Mouse (Mus musculus): Measurements from ENCODE around the gene Tubgcp6. TPM values are rescaled to one million over a fixed set of nuclear protein-coding genes. Genes with fewer than 3 reads are reported as not detected.
A peak's percentile ranks its signal among the peaks of the same experiment; 100 is the strongest.

Tubgcp6 gene
- polyA plus RNA-seq, 1 experiment from 2014 or later = 11.3 TPM

DNA sequence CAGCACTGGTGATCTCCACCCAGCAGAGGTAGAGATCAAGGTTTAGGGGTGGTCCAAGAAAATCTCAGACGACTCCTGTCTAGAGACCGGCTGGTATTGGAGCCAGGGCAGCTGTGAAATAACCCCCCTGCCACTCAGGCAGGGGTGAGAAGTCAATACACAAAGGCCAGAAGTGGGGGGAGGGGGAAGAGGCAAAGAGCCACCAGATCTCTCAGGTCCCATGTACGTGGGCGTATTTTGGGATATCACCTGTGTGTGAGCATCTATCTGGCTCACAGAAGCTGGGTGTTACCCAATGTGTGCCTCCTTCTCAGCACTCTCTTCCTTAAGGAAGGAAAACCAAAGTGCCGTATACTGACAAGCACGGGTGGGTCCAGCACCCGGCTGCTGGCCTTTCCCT lies 59.9 kb downstream of the Tubgcp6 start:
- WGBS = 78% methylated on average over 7 of the region's 7 CpGs
- Histone ChIP-seq H3K27ac (replicated peaks in 1 of 2; ENCODE audit: control insufficient read depth in 1 of 2, insufficient read depth in 1 of 2, low read depth in 2 of 2, low read length in 2 of 2) (no peak overlapping the region), H3K27me3 (ENCODE audit: control insufficient read depth, insufficient read depth, low read length) (peaks cover 54% of the 10 kb centered on the region), H3K9ac (ENCODE audit: low read length) (no peak overlapping the region), H3K4me3 (ENCODE audit: control insufficient read depth in 1 of 2, insufficient read depth in 1 of 2, low read depth in 1 of 2, low read length in 2 of 2) (no peak overlapping the region), H3K9me3 (ENCODE audit: control insufficient read depth, low read length) (no peaks in the 10 kb centered on the region), H3K4me2 (ENCODE audit: low read length) (no peak overlapping the region), H3K36me3 (ENCODE audit: control insufficient read depth, insufficient read depth, low read length) (no peaks in the 10 kb centered on the region), H3K4me1 (ENCODE audit: control insufficient read depth in 2 of 2, insufficient read depth in 2 of 2, low read length in 2 of 2) (peaks cover 8 to 13% of the 10 kb centered on the region in 2 experiments; a peak in 3 of 4 replicates)
- no peak for ATAC-seq (ENCODE audit: insufficient number of reproducible peaks, insufficient read depth, low FRiP score, low read depth)

DNA sequence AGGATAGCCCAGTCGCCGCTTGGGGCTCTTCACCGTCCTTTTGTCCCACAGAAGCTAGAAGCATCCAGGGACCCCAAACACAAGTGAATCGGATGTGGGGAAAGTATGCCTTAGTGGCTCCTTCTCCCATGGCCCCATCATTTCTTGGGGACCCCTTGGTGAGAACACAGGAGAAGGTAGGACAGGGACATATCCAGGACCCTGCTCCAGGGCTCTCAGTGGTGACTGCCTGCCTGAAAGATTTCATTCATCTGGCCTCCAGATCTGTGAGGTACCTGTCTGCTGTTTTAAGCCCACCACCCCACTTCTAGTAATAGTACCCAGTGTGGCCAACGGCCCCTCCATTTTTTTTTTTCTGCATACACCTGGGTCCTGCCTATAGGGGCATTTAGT lies 60.4 kb downstream of the Tubgcp6 start:
- Histone ChIP-seq H3K4me3 (ENCODE audit: control insufficient read depth in 1 of 2, insufficient read depth in 1 of 2, low read depth in 1 of 2, low read length in 2 of 2) (no peak overlapping the region), H3K9ac (ENCODE audit: low read length) (no peak overlapping the region), H3K36me3 (ENCODE audit: control insufficient read depth, insufficient read depth, low read length) (no peaks in the 10 kb centered on the region), H3K4me1 (ENCODE audit: control insufficient read depth in 2 of 2, insufficient read depth in 2 of 2, low read length in 2 of 2) (peaks cover 8 to 9% of the 10 kb centered on the region in 2 experiments; a peak in 3 of 4 replicates), H3K27me3 (ENCODE audit: control insufficient read depth, insufficient read depth, low read length) (peaks cover 50% of the 10 kb centered on the region), H3K27ac (replicated peaks in 1 of 2; ENCODE audit: control insufficient read depth in 1 of 2, insufficient read depth in 1 of 2, low read depth in 2 of 2, low read length in 2 of 2) (no peak overlapping the region), H3K4me2 (ENCODE audit: low read length) (no peak overlapping the region), H3K9me3 (ENCODE audit: control insufficient read depth, low read length) (no peaks in the 10 kb centered on the region)
- no peak for ATAC-seq (ENCODE audit: insufficient number of reproducible peaks, insufficient read depth, low FRiP score, low read depth)
- WGBS = 84% methylated on average over 5 of the region's 5 CpGs

DNA sequence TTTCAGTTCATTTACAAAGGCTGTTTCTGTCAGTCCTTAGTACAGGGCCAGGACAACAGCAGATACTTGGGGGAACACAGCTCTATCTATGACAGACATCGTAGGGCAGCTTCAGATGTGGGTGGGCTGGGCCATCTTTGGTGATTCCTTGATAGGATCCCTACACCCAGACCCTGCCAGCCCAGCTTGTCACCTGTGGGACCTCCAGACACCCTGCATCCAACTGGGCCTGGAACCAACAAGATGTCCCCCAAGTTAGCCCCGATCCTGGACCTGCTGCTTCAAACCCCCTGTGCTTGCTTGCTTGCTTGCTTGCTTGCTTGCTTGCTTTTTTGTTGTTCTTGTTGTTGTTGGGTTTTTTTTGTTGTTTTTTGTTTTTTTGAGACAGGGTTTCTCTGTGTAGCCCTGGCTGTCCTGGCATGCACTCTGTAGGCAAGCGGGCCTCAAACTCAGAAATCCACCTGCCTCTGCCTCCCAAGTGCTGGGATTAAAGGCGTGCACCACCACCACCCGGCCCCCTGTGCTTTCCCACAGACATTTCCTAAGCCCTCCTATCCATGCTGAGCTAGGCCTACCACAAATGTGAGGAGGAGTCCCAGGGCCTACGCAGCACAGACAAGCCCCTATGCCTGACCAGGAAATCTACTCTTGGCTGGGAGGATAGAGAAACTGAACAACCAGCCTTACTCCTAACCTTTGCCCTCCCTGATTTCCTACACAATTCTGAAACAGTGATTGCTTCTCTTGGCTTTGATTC lies 61.0 kb downstream of the Tubgcp6 start:
- Histone ChIP-seq H3K9me3 (ENCODE audit: control insufficient read depth, low read length) (no peaks in the 10 kb centered on the region), H3K27ac (replicated peaks in 1 of 2; ENCODE audit: control insufficient read depth in 1 of 2, insufficient read depth in 1 of 2, low read depth in 2 of 2, low read length in 2 of 2) (no peak overlapping the region), H3K4me1 (ENCODE audit: control insufficient read depth in 2 of 2, insufficient read depth in 2 of 2, low read length in 2 of 2) (peaks cover 5 to 8% of the 10 kb centered on the region in 2 experiments; a peak in 3 of 4 replicates), H3K9ac (ENCODE audit: low read length) (no peak overlapping the region), H3K4me3 (ENCODE audit: control insufficient read depth in 1 of 2, insufficient read depth in 1 of 2, low read depth in 1 of 2, low read length in 2 of 2) (no peak overlapping the region), H3K27me3 (ENCODE audit: control insufficient read depth, insufficient read depth, low read length) (peaks cover 44% of the 10 kb centered on the region), H3K4me2 (ENCODE audit: low read length) (no peak overlapping the region), H3K36me3 (ENCODE audit: control insufficient read depth, insufficient read depth, low read length) (no peaks in the 10 kb centered on the region)
- ATAC-seq (ENCODE audit: insufficient number of reproducible peaks, insufficient read depth, low FRiP score, low read depth) = no peak
- WGBS = 83% methylated on average over 6 of the region's 6 CpGs

DNA sequence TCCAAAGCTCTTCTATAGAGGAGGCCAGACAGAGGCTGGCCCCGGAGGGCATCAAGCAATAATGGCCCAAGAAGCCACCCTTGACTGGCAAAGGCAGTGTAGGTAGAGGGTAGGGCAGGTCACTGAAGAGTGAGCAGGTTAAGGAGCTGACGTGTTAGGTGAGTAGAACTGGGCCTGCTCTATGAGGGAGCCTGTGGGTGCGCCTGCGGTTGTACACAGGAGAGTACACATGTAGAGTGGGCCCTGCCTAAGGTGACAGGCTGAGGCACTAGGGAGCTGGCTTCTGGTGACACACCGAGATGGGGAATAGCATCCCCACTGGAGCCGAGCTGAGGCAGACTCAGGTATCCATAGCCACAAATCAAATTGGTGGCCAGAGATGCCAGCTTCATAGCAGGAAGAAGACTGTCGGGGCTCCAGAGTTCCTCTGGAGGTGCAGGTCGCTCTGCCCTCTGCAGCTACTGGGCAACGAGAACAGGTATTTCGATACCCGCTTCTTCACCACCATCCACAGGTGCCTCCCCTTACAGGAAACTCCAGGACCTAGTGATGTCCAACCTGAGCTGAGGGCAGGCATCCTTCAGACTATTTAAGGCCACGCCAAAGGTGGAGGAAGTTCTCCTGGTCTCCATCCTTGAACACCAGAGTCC lies 62.0 kb downstream of the Tubgcp6 start:
- Histone ChIP-seq H3K4me1 (ENCODE audit: control insufficient read depth in 2 of 2, insufficient read depth in 2 of 2, low read length in 2 of 2) (peaks cover 5 to 8% of the 10 kb centered on the region in 2 experiments; a peak in 3 of 4 replicates), H3K4me3 (ENCODE audit: control insufficient read depth in 1 of 2, insufficient read depth in 1 of 2, low read depth in 1 of 2, low read length in 2 of 2) (peak overlapping the region in 1 of 2 experiments; percentile 63; a peak in 2 of 4 replicates), H3K36me3 (ENCODE audit: control insufficient read depth, insufficient read depth, low read length) (no peaks in the 10 kb centered on the region), H3K9me3 (ENCODE audit: control insufficient read depth, low read length) (no peaks in the 10 kb centered on the region), H3K27ac (replicated peaks in 1 of 2; ENCODE audit: control insufficient read depth in 1 of 2, insufficient read depth in 1 of 2, low read depth in 2 of 2, low read length in 2 of 2) (no peak overlapping the region), H3K4me2 (ENCODE audit: low read length) (peak overlapping the region; percentile 76), H3K27me3 (ENCODE audit: control insufficient read depth, insufficient read depth, low read length) (peaks cover 34% of the 10 kb centered on the region), H3K9ac (ENCODE audit: low read length) (peak overlapping the region; percentile 78; the same call in 1 of the 2 replicates)
- no peak for ATAC-seq (ENCODE audit: insufficient number of reproducible peaks, insufficient read depth, low FRiP score, low read depth)
- WGBS = 87% methylated on average over 12 of the region's 12 CpGs

DNA sequence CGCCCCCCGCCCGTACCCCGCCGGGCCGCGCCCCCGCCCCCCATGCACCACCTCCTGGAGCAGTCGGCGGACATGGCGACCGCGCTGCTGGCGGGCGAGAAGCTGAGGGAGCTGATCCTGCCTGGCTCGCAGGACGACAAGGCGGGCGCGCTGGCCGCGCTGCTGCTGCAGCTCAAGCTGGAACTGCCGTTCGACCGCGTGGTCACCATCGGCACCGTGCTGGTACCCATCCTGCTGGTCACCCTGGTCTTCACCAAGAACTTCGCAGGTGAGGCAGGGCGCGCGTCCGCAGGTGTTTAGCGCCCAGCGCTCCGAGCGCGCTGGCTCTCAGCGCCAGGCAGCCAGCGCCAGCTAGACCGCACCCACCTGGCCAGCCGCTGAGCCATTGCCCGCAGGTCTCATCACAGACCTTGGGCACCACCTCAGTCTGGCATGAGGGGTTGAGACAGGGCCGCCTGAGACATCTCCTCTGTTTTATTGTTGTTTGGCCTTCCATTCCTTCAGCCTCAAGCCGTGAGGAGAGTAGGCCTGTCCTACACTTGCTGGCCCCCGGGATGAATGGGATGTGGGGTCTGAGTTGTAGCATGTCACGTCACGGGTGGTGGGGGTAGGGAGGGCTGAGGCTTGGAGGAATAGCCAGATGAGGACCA lies 62.8 kb downstream of the Tubgcp6 start:
- Histone ChIP-seq H3K9ac (ENCODE audit: low read length) (peak overlapping the region; percentile 78), H3K27ac (replicated peaks in 1 of 2; ENCODE audit: control insufficient read depth in 1 of 2, insufficient read depth in 1 of 2, low read depth in 2 of 2, low read length in 2 of 2) (0 out of 4 replicates have a peak overlapping the region, but pooled peaks of 1 of the 2 experiments have one; percentile 35), H3K36me3 (ENCODE audit: control insufficient read depth, insufficient read depth, low read length) (peaks cover 3% of the 10 kb centered on the region), H3K27me3 (ENCODE audit: control insufficient read depth, insufficient read depth, low read length) (peaks cover 28% of the 10 kb centered on the region), H3K4me3 (ENCODE audit: control insufficient read depth in 1 of 2, insufficient read depth in 1 of 2, low read depth in 1 of 2, low read length in 2 of 2) (peak overlapping the region; percentile 63 to 77), H3K4me1 (ENCODE audit: control insufficient read depth in 2 of 2, insufficient read depth in 2 of 2, low read length in 2 of 2) (peaks cover 5 to 8% of the 10 kb centered on the region in 2 experiments; a peak in 3 of 4 replicates), H3K4me2 (ENCODE audit: low read length) (peak overlapping the region; percentile 76), H3K9me3 (ENCODE audit: control insufficient read depth, low read length) (no peaks in the 10 kb centered on the region)
- no peak for ATAC-seq (ENCODE audit: insufficient number of reproducible peaks, insufficient read depth, low FRiP score, low read depth)
- WGBS = 3% methylated on average over 40 of the region's 48 CpGs

DNA sequence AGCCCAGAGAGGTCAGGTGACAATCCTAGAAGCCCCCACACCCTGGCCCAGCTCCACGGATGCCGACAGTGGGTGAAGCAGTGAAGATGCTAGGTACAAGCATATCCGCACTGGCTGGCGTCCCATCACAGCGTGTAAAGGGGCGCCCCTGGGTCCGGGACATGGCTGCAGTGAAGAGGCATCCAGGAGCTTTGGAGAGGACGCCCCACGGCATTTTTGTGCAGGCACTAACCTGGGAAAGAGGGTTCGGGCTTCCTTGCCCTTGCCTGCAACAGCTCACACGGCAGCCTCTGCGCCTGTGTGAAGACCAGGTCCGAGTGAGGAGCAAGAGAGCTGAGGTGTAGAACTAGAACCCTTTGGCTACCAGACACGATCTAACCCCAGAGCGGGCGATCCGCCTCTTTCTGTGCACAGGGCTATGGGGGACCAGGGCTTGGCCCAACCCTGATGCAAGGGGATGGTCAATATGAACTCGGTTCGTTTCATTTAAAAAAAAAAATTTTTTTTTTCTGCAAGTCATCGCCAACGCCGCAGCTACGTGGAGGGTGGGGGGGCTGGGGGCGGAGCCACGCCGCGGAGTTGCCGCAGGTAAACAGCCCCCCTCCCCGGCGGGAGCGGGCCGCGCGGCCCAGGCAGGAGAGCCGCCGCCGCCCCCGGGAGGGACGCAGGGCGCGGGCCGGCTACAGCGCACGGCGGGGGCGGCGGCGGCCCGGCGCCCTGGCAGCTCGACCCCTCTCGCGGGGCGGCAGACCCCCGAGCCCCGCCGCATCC lies 63.6 kb downstream of the Tubgcp6 start, which contains the start of gene Panx2:
Gene Panx2 (plus strand): TSS at position 574 of the 771 bp plus-strand sequence.
- no peaks in the 10 kb centered on the region for H3K9me3 ChIP-seq (ENCODE audit: control insufficient read depth, low read length)
- 2% methylated on average over 27 of the region's 57 CpGs for WGBS
- peaks cover 11% of the 10 kb centered on the region for H3K36me3 ChIP-seq (ENCODE audit: control insufficient read depth, insufficient read depth, low read length)
- peak; percentile 33; the same call in 1 of the 2 replicates for ATAC-seq (ENCODE audit: insufficient number of reproducible peaks, insufficient read depth, low FRiP score, low read depth)
- H3K9ac ChIP-seq (ENCODE audit: low read length) = peak within 1 kb of the TSS; percentile 78
- peak within 1 kb of the TSS; percentile 63 to 77 for H3K4me3 ChIP-seq (ENCODE audit: control insufficient read depth in 1 of 2, insufficient read depth in 1 of 2, low read depth in 1 of 2, low read length in 2 of 2)
- peak within 1 kb of the TSS; percentile 76 for H3K4me2 ChIP-seq (ENCODE audit: low read length)
- 0 out of 4 replicates have a peak within 1 kb of the TSS, but pooled peaks of 1 of the 2 experiments have one; percentile 35 for H3K27ac ChIP-seq (replicated peaks in 1 of 2; ENCODE audit: control insufficient read depth in 1 of 2, insufficient read depth in 1 of 2, low read depth in 2 of 2, low read length in 2 of 2)
- H3K27me3 ChIP-seq (ENCODE audit: control insufficient read depth, insufficient read depth, low read length) = peaks cover 28% of the 10 kb centered on the region
- peaks cover 5 to 8% of the 10 kb centered on the region in 2 experiments; a peak in 3 of 4 replicates for H3K4me1 ChIP-seq (ENCODE audit: control insufficient read depth in 2 of 2, insufficient read depth in 2 of 2, low read length in 2 of 2)

DNA sequence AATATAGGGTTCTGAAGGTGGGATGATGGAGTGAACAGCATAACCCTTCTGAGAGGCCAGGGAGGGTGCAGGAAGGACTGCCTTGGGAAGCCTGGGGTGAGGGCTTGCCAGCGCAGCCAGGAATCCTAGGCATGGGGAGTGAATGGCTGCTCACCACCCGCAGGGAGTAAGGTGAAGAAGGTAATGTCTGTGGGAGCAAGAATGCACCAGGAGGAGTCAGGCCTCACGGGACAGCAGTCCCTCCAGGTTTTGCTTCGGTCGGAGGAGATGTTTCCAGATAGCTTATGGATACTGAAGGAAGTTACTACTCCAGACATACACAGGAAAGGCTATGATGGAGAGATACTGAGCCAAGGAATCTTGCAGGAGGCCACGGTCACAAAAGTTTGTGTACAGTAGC lies 64.2 kb downstream of the Tubgcp6 start:
- Histone ChIP-seq H3K4me3 (ENCODE audit: control insufficient read depth in 1 of 2, insufficient read depth in 1 of 2, low read depth in 1 of 2, low read length in 2 of 2) (peak overlapping the region; percentile 49 to 63), H3K27me3 (ENCODE audit: control insufficient read depth, insufficient read depth, low read length) (peaks cover 27% of the 10 kb centered on the region), H3K9me3 (ENCODE audit: control insufficient read depth, low read length) (no peaks in the 10 kb centered on the region), H3K36me3 (ENCODE audit: control insufficient read depth, insufficient read depth, low read length) (peaks cover 14% of the 10 kb centered on the region), H3K27ac (replicated peaks in 1 of 2; ENCODE audit: control insufficient read depth in 1 of 2, insufficient read depth in 1 of 2, low read depth in 2 of 2, low read length in 2 of 2) (no peak overlapping the region), H3K9ac (ENCODE audit: low read length) (peak overlapping the region; percentile 78; the same call in 1 of the 2 replicates), H3K4me1 (ENCODE audit: control insufficient read depth in 2 of 2, insufficient read depth in 2 of 2, low read length in 2 of 2) (peaks cover 5 to 8% of the 10 kb centered on the region in 2 experiments; a peak in 3 of 4 replicates), H3K4me2 (ENCODE audit: low read length) (peak overlapping the region; percentile 76)
- ATAC-seq (ENCODE audit: insufficient number of reproducible peaks, insufficient read depth, low FRiP score, low read depth) = no peak
- 20% methylated on average over 6 of the region's 6 CpGs for WGBS
